Mouse (Mus musculus) heart, embryonic 11.5 days (tissue): ENCODE results near the gene Fam181a. TPM values are rescaled to one million over a fixed set of nuclear protein-coding genes. Genes with fewer than 3 reads are reported as not detected.

Experiments
- ATAC-seq: fragments of 200-750 bp; cut with Nextera tagmentation; replicated peaks from 2 replicates; pipeline ENCODE4 v1.8.0; 2017; ENCODE audit warnings: moderate library complexity; ENCODE audit not compliant: insufficient number of reproducible peaks, low FRiP score, low TSS enrichment
- H3K27ac ChIP-seq: fragments of 300-500 bp; sonication (generic); 2 replicates; pipeline ENCODE4 v1.5.1; 2014; ENCODE audit warnings: mild to moderate bottlenecking, low read depth, low read length
- H3K27me3 ChIP-seq: fragments of 300-500 bp; sonication (generic); 2 replicates; pipeline ENCODE4 v1.6.1; 2014; ENCODE audit warnings: mild to moderate bottlenecking, low read length, mixed read lengths; ENCODE audit not compliant: control insufficient read depth, insufficient read depth
- H3K36me3 ChIP-seq: fragments of 300-500 bp; sonication (generic); 2 replicates; pipeline ENCODE4 v1.6.1; 2014; ENCODE audit warnings: mild to moderate bottlenecking, low read length, moderate library complexity, mixed read lengths; ENCODE audit not compliant: control insufficient read depth, insufficient read depth
- H3K4me1 ChIP-seq: fragments of 300-500 bp; sonication (generic); 2 replicates; pipeline ENCODE4 v1.6.1; 2014; ENCODE audit warnings: low read length; ENCODE audit not compliant: control insufficient read depth, insufficient read depth
- H3K4me2 ChIP-seq: fragments of 300-500 bp; sonication (generic); 2 replicates; pipeline ENCODE4 v1.6.1; 2014; ENCODE audit warnings: mild to moderate bottlenecking, moderate library complexity
- H3K4me3 ChIP-seq: fragments of 300-500 bp; sonication (generic); 2 replicates; pipeline ENCODE4 v1.5.1; 2014; ENCODE audit warnings: low read depth, low read length
- H3K9ac ChIP-seq: fragments of 300-500 bp; sonication (generic); 2 replicates; pipeline ENCODE4 v1.6.1; 2014; ENCODE audit warnings: mild to moderate bottlenecking, low read depth, low read length, moderate library complexity
- H3K9me3 ChIP-seq: fragments of 300-500 bp; sonication (generic); replicated peaks from 2 replicates; pipeline ENCODE4 v1.6.1; 2016; ENCODE audit warnings: low read length; ENCODE audit not compliant: control insufficient read depth
- WGBS: fragments of 180-500 bp; shearing (Covaris S2); extraction: QIAGEN DNeasy Blood & Tissue Kit; methylation state at CpG from one replicate; pipeline ENCODE4 v1.1.7; 2014; ENCODE audit not compliant: insufficient replicate concordance; 5-methylcytosine and 5-hydroxymethylcytosine counted together
- polyA plus RNA-seq: library from polyadenylated mRNA; unstranded; fragments of >200 nt; fragmentation: Nextera tagmentation; extraction: Ambion mirVana; gene quantifications from 2 replicates; pipeline ENCODE4 v1.2.1, GENCODE M21; 2014

The Fam181a gene
- polyA plus RNA-seq: not detected in 2 replicates

- Histone ChIP-seq H3K4me2 (no peak within 1 kb of the TSS), H3K4me1 (peaks cover 8% of the 10 kb centered on the region), H3K9me3 (0 out of 2 replicates have a peak, but pooled peaks cover 3% of the 10 kb centered on the region), H3K9ac (no peak within 1 kb of the TSS), H3K4me3 (no peak within 1 kb of the TSS), H3K27me3 (peaks cover 29% of the 10 kb centered on the region), H3K27ac (no peak within 1 kb of the TSS), H3K36me3 (no peaks in the 10 kb centered on the region)
- ATAC-seq: no peak
- WGBS: 66% methylated on average over 2 of the region's 2 CpGs
These were observed at the start of gene Fam181a for GRCm38 (mm10) chr12:103310744-103311267. Gene Fam181a, plus strand, starts transcription at chr12:103310975.

GRCm38 (mm10) chr12:103262017-103262865 lies 48.5 kb upstream of the Fam181a start:
- no peak for ATAC-seq
- WGBS: 60% methylated on average over 13 of the region's 13 CpGs

GRCm38 (mm10) chr12:103266605-103267004 lies 44.2 kb upstream of the Fam181a start:
- Histone ChIP-seq H3K4me1 (no peaks in the 10 kb centered on the region), H3K27me3 (peaks cover 2% of the 10 kb centered on the region; the same call in 1 of the 2 replicates), H3K9me3 (no peaks in the 10 kb centered on the region), H3K4me2 (no peak overlapping the region), H3K9ac (no peak overlapping the region), H3K4me3 (no peak overlapping the region), H3K27ac (no peak overlapping the region), H3K36me3 (no peaks in the 10 kb centered on the region)
- WGBS: 14% methylated on average over 3 of the region's 3 CpGs
- no peak for ATAC-seq

More at GRCm38 (mm10) chr12:103262017-103262865, 48.5 kb upstream of the Fam181a start:
- Histone ChIP-seq H3K9me3 (no peaks in the 10 kb centered on the region; the same call in 1 of the 2 replicates), H3K4me1 (no peaks in the 10 kb centered on the region), H3K27me3 (peaks cover 2% of the 10 kb centered on the region; the same call in 1 of the 2 replicates), H3K9ac (no peak overlapping the region), H3K27ac (no peak overlapping the region), H3K4me3 (no peak overlapping the region), H3K4me2 (no peak overlapping the region), H3K36me3 (no peaks in the 10 kb centered on the region)

GRCm38 (mm10) chr12:103272176-103272575 lies 38.6 kb upstream of the Fam181a start:
- Histone ChIP-seq H3K4me1 (no peaks in the 10 kb centered on the region), H3K27ac (no peak overlapping the region), H3K9ac (no peak overlapping the region), H3K36me3 (no peaks in the 10 kb centered on the region), H3K27me3 (peaks cover under 1% of the 10 kb centered on the region; the same call in 1 of the 2 replicates), H3K4me2 (no peak overlapping the region), H3K9me3 (no peaks in the 10 kb centered on the region), H3K4me3 (no peak overlapping the region)
- no peak for ATAC-seq
- WGBS: 73% methylated on average over 3 of the region's 3 CpGs

- no peak for ATAC-seq
These were observed 37.7 kb upstream of the Fam181a start for GRCm38 (mm10) chr12:103273051-103273450.

GRCm38 (mm10) chr12:103273732-103274131 lies 37.0 kb upstream of the Fam181a start:
- Histone ChIP-seq H3K36me3 (no peaks in the 10 kb centered on the region), H3K9ac (no peak overlapping the region), H3K4me1 (no peaks in the 10 kb centered on the region), H3K9me3 (no peaks in the 10 kb centered on the region), H3K4me2 (no peak overlapping the region), H3K27me3 (no peaks in the 10 kb centered on the region; the same call in 1 of the 2 replicates), H3K4me3 (no peak overlapping the region), H3K27ac (no peak overlapping the region)
- WGBS: 84% methylated on average over 2 of the region's 2 CpGs
- ATAC-seq: no peak

More at GRCm38 (mm10) chr12:103273051-103273450, 37.7 kb upstream of the Fam181a start:
- no peak overlapping the region for H3K4me2 ChIP-seq
- WGBS: 65% methylated on average over 6 of the region's 6 CpGs
- no peak overlapping the region for H3K9ac ChIP-seq
- no peaks in the 10 kb centered on the region; the same call in 1 of the 2 replicates for H3K27me3 ChIP-seq
- H3K27ac ChIP-seq: no peak overlapping the region
- no peaks in the 10 kb centered on the region for H3K4me1 ChIP-seq
- H3K36me3 ChIP-seq: no peaks in the 10 kb centered on the region
- H3K9me3 ChIP-seq: no peaks in the 10 kb centered on the region
- H3K4me3 ChIP-seq: no peak overlapping the region

- Histone ChIP-seq H3K4me1 (no peaks in the 10 kb centered on the region), H3K9me3 (no peaks in the 10 kb centered on the region), H3K4me3 (no peak overlapping the region), H3K27me3 (no peaks in the 10 kb centered on the region), H3K9ac (no peak overlapping the region), H3K27ac (no peak overlapping the region), H3K4me2 (no peak overlapping the region), H3K36me3 (no peaks in the 10 kb centered on the region)
- WGBS: 60% methylated on average over 4 of the region's 4 CpGs
- no peak for ATAC-seq
These were observed 34.4 kb upstream of the Fam181a start for GRCm38 (mm10) chr12:103276422-103276821.

GRCm38 (mm10) chr12:103281491-103281890 lies 29.3 kb upstream of the Fam181a start:
- Histone ChIP-seq H3K27ac (no peak overlapping the region), H3K4me1 (no peaks in the 10 kb centered on the region), H3K27me3 (no peaks in the 10 kb centered on the region), H3K9me3 (no peaks in the 10 kb centered on the region), H3K4me2 (no peak overlapping the region), H3K36me3 (no peaks in the 10 kb centered on the region), H3K9ac (no peak overlapping the region), H3K4me3 (no peak overlapping the region)
- no peak for ATAC-seq
- WGBS: 43% methylated on average over 2 of the region's 2 CpGs
